Mouse (Mus musculus): ENCODE measurements around the gene Large2.

DNA sequence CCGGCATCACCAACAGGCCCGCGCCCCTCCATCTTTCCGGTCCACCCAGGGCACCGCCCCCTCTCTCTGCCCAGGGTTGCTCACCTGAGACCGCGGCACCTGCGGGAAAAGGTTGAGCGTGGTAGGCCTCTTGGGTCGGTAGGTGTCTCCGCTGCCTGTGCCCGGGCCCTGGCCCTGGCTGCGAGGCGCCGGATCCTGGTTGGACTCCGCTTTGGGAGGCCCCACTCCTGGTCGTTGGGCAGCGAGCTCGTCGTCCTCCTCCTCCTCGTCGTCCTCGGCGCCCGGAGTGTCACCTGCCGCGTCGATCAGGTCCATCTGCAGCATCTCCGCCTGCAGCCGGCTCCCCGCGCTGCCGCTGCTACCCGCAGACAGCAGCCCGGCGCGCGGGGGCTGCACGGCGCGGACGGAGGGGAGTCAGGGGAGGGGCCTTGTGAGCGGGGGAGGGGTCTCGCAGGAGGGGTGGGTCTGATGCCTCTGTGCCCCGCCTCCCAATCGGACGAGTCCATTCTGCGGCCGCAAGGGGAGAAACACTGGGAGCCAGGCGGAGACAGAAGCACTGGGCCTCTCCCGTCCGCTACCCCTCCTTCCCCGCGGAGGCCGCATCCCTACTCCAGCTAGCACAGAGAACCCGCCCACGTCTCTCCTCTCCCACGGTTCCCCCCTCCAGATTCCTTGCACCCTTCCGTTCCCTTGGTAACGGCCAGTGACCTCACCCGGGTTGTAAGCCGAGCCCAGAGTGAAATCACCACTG, 14.4 kb upstream of the Large2 start:
- no peak for TF ChIP-seq CTCF (IDR thresholded peaks at IDR 0.05; ENCODE audit: extremely low read depth, insufficient read depth, low read length)
- peak; percentile 52 for TF ChIP-seq POLR2A (IDR thresholded peaks at IDR 0.05; ENCODE audit: extremely low read depth, insufficient read depth, low read length)
